Mouse (Mus musculus) liver, postnatal 0 days (tissue): Measurements from ENCODE around the gene Bcl2l2.

Experiments used
- CTCF ChIP-seq: sonication (generic); IDR thresholded peaks from 2 replicates; pipeline ENCODE4 v1.5.1; 2016; ENCODE audit warnings: antibody characterized with exemption, low read depth
- EP300 ChIP-seq: IDR thresholded peaks from 2 replicates; pipeline ENCODE4 v1.6.1; 2016; ENCODE audit warnings: antibody characterized with exemption, low read depth, mild to moderate bottlenecking

- no peak for TF ChIP-seq EP300
- TF ChIP-seq CTCF = no peak
Observed at GRCm38 (mm10) chr14:54894296-54895151, 11.3 kb downstream of the Bcl2l2 start.
